Mouse (Mus musculus): ENCODE data around the gene Glrp1.

GRCm38 (mm10) chr1:88525622-88526021, 15.8 kb upstream of the Glrp1 start:
- TF ChIP-seq CTCF (conservative IDR thresholded peaks at IDR 0.05; ENCODE audit: low read length) (no peak), NANOG (IDR thresholded peaks at IDR 0.05; ENCODE audit: borderline replicate concordance, low read length) (no peak)
